Mouse (Mus musculus) myocyte (in vitro differentiated cells): ENCODE measurements around the gene Traf2. TPM values are rescaled to one million over a fixed set of nuclear protein-coding genes. Genes with fewer than 3 reads are reported as not detected.

Experiments used
- H3K27me3 ChIP-seq: one replicate; pipeline ENCODE4 v1.6.1; 2011; ENCODE audit not compliant: control insufficient read depth, insufficient read depth, insufficient read length
- H3K36me3 ChIP-seq: one replicate; pipeline ENCODE4 v1.6.1; 2011; ENCODE audit not compliant: control insufficient read depth, insufficient read depth
- H3K4me2 ChIP-seq: one replicate; pipeline ENCODE4 v1.6.1; 2011; ENCODE audit warnings: low read depth, control low read depth
- H3K4me3 ChIP-seq: one replicate; pipeline ENCODE4 v1.5.1; 2011; ENCODE audit warnings: mild to moderate bottlenecking, control low read depth, moderate library complexity
- H3K79me2 ChIP-seq: one replicate; pipeline ENCODE4 v1.6.1; 2011; ENCODE audit not compliant: control insufficient read depth, insufficient read depth
- H3ac ChIP-seq: one replicate; pipeline ENCODE4 v1.6.1; 2011; ENCODE audit not compliant: control insufficient read depth, insufficient read length
- CEBPB ChIP-seq: IDR thresholded peaks from 2 replicates; pipeline ENCODE4 v1.6.1; 2011; ENCODE audit warnings: mild to moderate bottlenecking, moderate library complexity; ENCODE audit not compliant: poor library complexity, insufficient read depth, severe bottlenecking
- E2F4 ChIP-seq: IDR thresholded peaks from one replicate; pipeline ENCODE4 v1.6.1; 2011; ENCODE audit warnings: mild to moderate bottlenecking, control low read depth, moderate library complexity; ENCODE audit not compliant: insufficient read depth
- MAX ChIP-seq: IDR thresholded peaks from one replicate; pipeline ENCODE4 v1.6.1; 2011; ENCODE audit warnings: low read depth, mild to moderate bottlenecking, control low read depth
- MYOD1 ChIP-seq, 3 experiments: IDR thresholded peaks; one replicate each; pipeline ENCODE4 v1.6.1; 2011; ENCODE audit warnings: control low read depth in 2 of 3, low read depth in 2 of 3, mild to moderate bottlenecking in 2 of 3, moderate library complexity in 1 of 3; ENCODE audit not compliant: insufficient read length in 2 of 3, control insufficient read depth in 1 of 3
- MYOG ChIP-seq, 3 experiments: IDR thresholded peaks; one replicate each; pipeline ENCODE4 v1.6.1; 2011; ENCODE audit warnings: control low read depth in 2 of 3, low read depth in 2 of 3, mild to moderate bottlenecking in 2 of 3; ENCODE audit not compliant: insufficient read length in 2 of 3, control insufficient read depth in 1 of 3, insufficient read depth in 1 of 3
- POLR2A ChIP-seq: IDR thresholded peaks from one replicate; pipeline ENCODE4 v1.6.1; 2011; ENCODE audit warnings: low read depth, mild to moderate bottlenecking, control low read depth, moderate library complexity; ENCODE audit not compliant: insufficient read length
- POLR2AphosphoS2 ChIP-seq: IDR thresholded peaks from one replicate; pipeline ENCODE4 v1.6.1; 2011; ENCODE audit warnings: low read depth, control low read depth; ENCODE audit not compliant: insufficient read length
- REST ChIP-seq: IDR thresholded peaks from one replicate; pipeline ENCODE4 v1.6.1; 2011; ENCODE audit warnings: mild to moderate bottlenecking, control low read depth, moderate library complexity; ENCODE audit not compliant: insufficient read depth, insufficient read length
- SRF ChIP-seq: IDR thresholded peaks from one replicate; pipeline ENCODE4 v1.6.1; 2011; ENCODE audit warnings: low read depth; ENCODE audit not compliant: control insufficient read depth, insufficient read length
- TCF12 ChIP-seq: IDR thresholded peaks from one replicate; pipeline ENCODE4 v1.6.1; 2011; ENCODE audit warnings: mild to moderate bottlenecking, control low read depth; ENCODE audit not compliant: poor library complexity, insufficient read depth, severe bottlenecking
- TCF3 ChIP-seq: IDR thresholded peaks from one replicate; pipeline ENCODE4 v1.6.1; 2011; ENCODE audit warnings: low read depth, control low read depth; ENCODE audit not compliant: insufficient read length
- USF1 ChIP-seq: IDR thresholded peaks from one replicate; pipeline ENCODE4 v1.6.1; 2011; ENCODE audit warnings: low read depth, mild to moderate bottlenecking, control low read depth, moderate library complexity
- polyA plus RNA-seq: library from polyadenylated mRNA; unstranded; fragments of >200 nt; fragmentation: generic; extraction: Trizol; gene quantifications from one replicate; pipeline ENCODE4 v1.2.1, GENCODE M21; 2012; ENCODE audit warnings: missing spikeins

The Traf2 gene
- polyA plus RNA-seq, 1 experiment, result 40.4 TPM

DNA sequence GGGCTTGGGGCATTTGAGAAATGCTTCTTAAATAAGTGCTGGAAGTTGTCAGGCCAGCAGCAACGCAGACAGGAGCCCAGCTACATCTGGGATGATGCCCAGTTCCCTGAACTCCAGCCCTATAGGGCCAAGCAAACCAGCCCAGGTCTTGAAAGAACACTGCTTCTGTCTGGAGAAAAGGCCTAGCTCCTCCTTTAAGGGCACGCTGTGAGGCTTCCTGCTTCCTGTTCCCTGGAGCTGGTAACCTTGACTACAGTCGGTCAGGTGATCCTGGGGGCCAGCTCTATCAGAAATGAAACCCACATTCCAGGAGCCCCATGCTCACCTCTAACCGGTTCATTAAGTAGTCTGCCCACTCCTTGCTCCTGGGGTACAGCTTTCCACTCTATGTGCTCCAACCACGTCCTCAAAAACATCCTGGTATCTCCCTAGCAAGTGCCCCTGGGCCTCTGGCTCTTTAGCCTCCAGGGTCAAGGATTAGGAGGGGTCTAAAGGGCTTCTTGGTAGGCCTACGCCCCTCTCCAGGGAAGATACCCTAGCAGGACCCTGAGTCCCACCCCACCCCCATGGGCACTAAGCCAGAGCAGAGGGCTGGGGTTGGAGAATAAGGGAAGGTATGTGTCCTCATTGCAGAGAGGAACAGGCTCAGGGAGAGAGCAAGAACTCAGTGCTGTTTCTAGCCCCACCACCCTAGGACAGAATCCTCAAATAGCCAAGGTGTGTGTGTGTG lies 48.7 kb downstream of the Traf2 start:
- Histone ChIP-seq H3K27me3 (no peaks in the 10 kb centered on the region), H3K36me3 (no peaks in the 10 kb centered on the region), H3ac (no peak overlapping the region), H3K4me3 (no peak overlapping the region), H3K4me2 (no peak overlapping the region), H3K79me2 (peaks cover 15% of the 10 kb centered on the region)
- TF ChIP-seq REST (no peak), USF1 (no peak), TCF12 (no peak), SRF (no peak), MAX (no peak), CEBPB (no peak), POLR2AphosphoS2 (no peak), E2F4 (no peak), MYOG (IDR thresholded peaks at IDR 0.05; ENCODE audit: control insufficient read depth in 1 of 3, insufficient read depth in 1 of 3, insufficient read length in 2 of 3, low read depth in 2 of 3) (no peak), POLR2A (no peak), TCF3 (no peak), MYOD1 (IDR thresholded peaks at IDR 0.05; ENCODE audit: control insufficient read depth in 1 of 3, insufficient read length in 2 of 3, low read depth in 2 of 3) (no peak)

DNA sequence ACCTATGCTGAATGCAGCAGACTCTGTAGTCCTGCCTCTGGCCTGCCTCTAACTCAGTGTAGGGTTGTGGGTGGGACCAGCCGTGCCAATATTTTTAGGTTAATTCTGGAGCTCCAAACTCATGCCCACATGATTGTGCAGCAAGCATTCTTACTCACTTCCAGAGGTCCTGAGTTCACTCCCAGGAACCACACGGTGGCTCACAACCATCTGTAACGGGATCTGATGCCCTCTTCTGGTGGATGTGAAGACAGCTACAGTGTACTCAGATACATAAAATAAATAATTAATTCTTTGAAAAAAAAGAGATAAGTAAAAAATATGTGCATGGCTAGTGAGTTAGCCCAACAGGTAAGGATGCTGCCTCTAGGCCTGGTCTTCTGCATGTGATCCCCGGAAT lies 50.3 kb downstream of the Traf2 start:
- H3K27me3 ChIP-seq, result peaks cover 5% of the 10 kb centered on the region
- H3K36me3 ChIP-seq, result no peaks in the 10 kb centered on the region
- no peak overlapping the region for H3K4me3 ChIP-seq
- H3K79me2 ChIP-seq, result peaks cover 7% of the 10 kb centered on the region
- no peak overlapping the region for H3ac ChIP-seq
- no peak overlapping the region for H3K4me2 ChIP-seq
- no peak for TF ChIP-seq SRF
- no peak for TF ChIP-seq TCF12
- no peak for TF ChIP-seq E2F4
- no peak for TF ChIP-seq MAX
- TF ChIP-seq REST, result no peak
- no peak for TF ChIP-seq MYOG (IDR thresholded peaks at IDR 0.05; ENCODE audit: control insufficient read depth in 1 of 3, insufficient read depth in 1 of 3, insufficient read length in 2 of 3, low read depth in 2 of 3)
- TF ChIP-seq TCF3, result no peak
- no peak for TF ChIP-seq MYOD1 (IDR thresholded peaks at IDR 0.05; ENCODE audit: control insufficient read depth in 1 of 3, insufficient read length in 2 of 3, low read depth in 2 of 3)
- no peak for TF ChIP-seq USF1
- TF ChIP-seq CEBPB, result no peak
- TF ChIP-seq POLR2AphosphoS2, result no peak
- TF ChIP-seq POLR2A, result no peak

DNA sequence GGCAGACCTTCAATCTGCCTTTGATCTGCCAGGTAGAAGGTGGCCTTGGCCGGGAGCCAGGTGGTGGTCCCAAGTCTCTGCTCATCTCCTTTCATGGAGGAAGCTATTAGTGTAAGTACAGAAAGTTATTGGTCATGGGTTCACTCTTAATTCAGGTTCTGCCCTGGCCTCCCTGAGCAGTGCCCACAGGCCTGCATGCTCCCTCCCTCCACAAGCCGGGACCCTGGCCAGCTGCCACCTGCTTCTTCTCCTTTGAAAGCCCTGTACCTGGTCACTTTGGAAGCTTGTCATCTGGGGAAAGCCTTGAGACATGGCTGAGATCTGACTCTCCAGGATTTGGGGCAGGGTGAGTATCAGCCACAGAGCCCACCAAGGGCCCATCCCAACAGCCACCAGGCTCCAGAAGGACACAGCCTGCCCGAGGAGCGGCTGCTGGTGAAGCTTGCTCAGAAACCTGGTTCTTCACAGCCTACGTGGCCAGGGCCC lies 53.2 kb downstream of the Traf2 start, which contains the start of gene Lcn12:
Lcn12 (minus strand) TSS at position 436 of the 486 bp plus-strand sequence.
- TF ChIP-seq E2F4, result no peak

DNA sequence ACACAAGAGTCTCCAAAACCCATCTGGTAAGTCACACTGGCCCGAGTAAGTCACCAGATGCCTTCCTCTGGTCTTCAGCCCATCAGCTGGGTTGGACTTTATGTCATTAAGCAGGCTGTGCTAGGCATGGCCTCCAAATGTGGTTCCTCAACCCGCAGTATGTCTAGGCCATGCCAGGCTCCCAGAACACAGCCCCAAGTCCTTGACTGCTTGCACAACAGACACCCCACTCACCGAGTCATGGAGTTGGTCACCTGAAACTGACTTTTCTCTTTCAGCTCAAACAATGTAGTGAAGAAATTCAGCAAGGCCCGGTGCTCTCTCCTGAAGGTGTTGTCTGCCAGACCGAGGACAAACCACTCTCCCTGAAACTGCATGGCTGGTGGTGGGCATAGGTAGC lies 53.8 kb downstream of the Traf2 start:
- peaks cover 5% of the 10 kb centered on the region for H3K27me3 ChIP-seq
- H3K79me2 ChIP-seq, result no peaks in the 10 kb centered on the region
- H3K4me2 ChIP-seq, result no peak overlapping the region
- no peak overlapping the region for H3K4me3 ChIP-seq
- H3ac ChIP-seq, result no peak overlapping the region
- no peak for TF ChIP-seq E2F4
- no peaks in the 10 kb centered on the region for H3K36me3 ChIP-seq

More for the DNA sequence above, 53.2 kb downstream of the Traf2 start, which contains the start of gene Lcn12:
- Histone ChIP-seq H3K79me2 (no peaks in the 10 kb centered on the region), H3K36me3 (no peaks in the 10 kb centered on the region), H3K4me3 (no peak within 1 kb of the TSS), H3K4me2 (no peak within 1 kb of the TSS), H3ac (no peak within 1 kb of the TSS), H3K27me3 (peaks cover 5% of the 10 kb centered on the region)

DNA sequence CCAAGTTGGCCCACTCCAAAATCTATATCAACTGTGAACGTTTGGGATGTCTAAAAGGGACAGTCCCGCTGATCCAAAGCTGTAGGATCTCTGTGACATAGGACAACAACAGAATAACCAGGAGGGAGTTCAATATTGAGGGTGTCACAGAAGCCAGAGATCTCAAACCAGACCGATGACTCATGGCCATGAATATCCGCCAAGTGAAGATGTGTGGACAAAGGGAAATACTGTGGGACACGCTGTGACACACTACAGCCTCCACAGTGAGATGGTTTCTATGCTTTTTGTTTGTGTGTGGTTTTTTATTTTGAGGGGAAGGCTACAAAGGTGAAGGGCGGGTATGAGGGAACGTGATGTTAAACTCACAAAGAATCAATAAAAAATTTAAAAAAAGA lies 58.1 kb downstream of the Traf2 start:
- no peaks in the 10 kb centered on the region for H3K36me3 ChIP-seq
- H3K4me2 ChIP-seq, result peak overlapping the region; percentile 3
- TF ChIP-seq MAX (no peak), POLR2A (no peak), E2F4 (no peak), CEBPB (no peak), SRF (no peak), MYOG (IDR thresholded peaks at IDR 0.05; ENCODE audit: control insufficient read depth in 1 of 3, insufficient read depth in 1 of 3, insufficient read length in 2 of 3, low read depth in 2 of 3) (no peak), REST (no peak), TCF12 (no peak), MYOD1 (IDR thresholded peaks at IDR 0.05; ENCODE audit: control insufficient read depth in 1 of 3, insufficient read length in 2 of 3, low read depth in 2 of 3) (no peak), TCF3 (no peak), USF1 (no peak), POLR2AphosphoS2 (no peak)
- peaks cover 28% of the 10 kb centered on the region for H3K27me3 ChIP-seq
- H3ac ChIP-seq, result no peak overlapping the region
- no peaks in the 10 kb centered on the region for H3K79me2 ChIP-seq
- H3K4me3 ChIP-seq, result no peak overlapping the region
